Mouse (Mus musculus): ENCODE measurements around the gene Ncan. TPM values are rescaled to one million over a fixed set of nuclear protein-coding genes. Genes with fewer than 3 reads are reported as not detected.

Ncan gene
- 47.2 and 52.4 TPM in 2 replicates for polyA plus RNA-seq (2014; fragmentation: Nextera tagmentation; extraction: Ambion mirVana)

- Histone ChIP-seq H3K27me3 (ENCODE audit: control insufficient read depth, insufficient read depth, low read length) (peaks cover 5% of the 10 kb centered on the region; the same call in 1 of the 2 replicates), H3K9me3 (ENCODE audit: control insufficient read depth, low read length) (no peaks in the 10 kb centered on the region), H3K4me2 (peak within 1 kb of the TSS; percentile 80), H3K36me3 (ENCODE audit: control insufficient read depth, insufficient read depth, low read length) (no peaks in the 10 kb centered on the region), H3K4me3 (ENCODE audit: low read depth, low read length) (peak within 1 kb of the TSS; percentile 53), H3K4me1 (ENCODE audit: control insufficient read depth, insufficient read depth, low read length) (peaks cover 11% of the 10 kb centered on the region; the same call in 1 of the 2 replicates), H3K9ac (ENCODE audit: low read length) (peak within 1 kb of the TSS; percentile 81), H3K27ac (ENCODE audit: low read depth, low read length) (peak within 1 kb of the TSS; percentile 80)
- WGBS: 1% methylated on average over 19 of the region's 19 CpGs
- DNase-seq (ENCODE audit: low spot score, missing footprints) (peak; percentile 98), ATAC-seq (ENCODE audit: low FRiP score) (peak; percentile 79)
Measured at GRCm38 (mm10) chr8:70120667-70121066, at the start of gene Ncan. TSS of gene Ncan (minus strand) at chr8:70120873.

DNA sequence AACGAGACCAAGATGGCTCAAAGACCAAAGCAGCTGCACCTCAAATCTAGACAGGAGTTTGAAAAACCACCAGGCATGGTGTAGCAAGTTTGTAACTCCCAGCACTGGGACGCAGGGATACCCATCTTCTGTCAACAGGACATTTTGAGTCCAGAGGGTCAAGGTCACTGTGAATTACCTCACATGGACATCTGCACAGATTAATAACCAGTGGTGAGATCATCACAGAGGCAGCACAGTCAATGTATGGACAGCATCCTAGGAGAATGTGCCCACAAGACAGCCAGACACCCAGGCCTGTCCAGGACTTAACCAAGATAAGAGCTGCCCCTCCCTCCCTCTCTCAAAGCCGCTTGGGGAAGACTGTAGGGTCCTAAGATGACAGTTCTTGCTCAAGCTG is 49.4 kb upstream of the Ncan start:
- H3K36me3 ChIP-seq (ENCODE audit: control insufficient read depth, insufficient read depth, low read length): no peaks in the 10 kb centered on the region
- DNase-seq (ENCODE audit: low spot score, missing footprints): no peak
- 83% methylated on average over 3 of the region's 3 CpGs for whole genome bisulfite sequencing
- no peak overlapping the region for H3K27ac ChIP-seq (ENCODE audit: low read depth, low read length)
- no peak overlapping the region for H3K4me3 ChIP-seq (ENCODE audit: low read depth, low read length)
- peaks cover 10% of the 10 kb centered on the region; the same call in 1 of the 2 replicates for H3K27me3 ChIP-seq (ENCODE audit: control insufficient read depth, insufficient read depth, low read length)
- H3K9me3 ChIP-seq (ENCODE audit: control insufficient read depth, low read length): no peaks in the 10 kb centered on the region
- H3K4me1 ChIP-seq (ENCODE audit: control insufficient read depth, insufficient read depth, low read length): peaks cover 12% of the 10 kb centered on the region; the same call in 1 of the 2 replicates
- H3K4me2 ChIP-seq: no peak overlapping the region
- no peak overlapping the region for H3K9ac ChIP-seq (ENCODE audit: low read length)
- no peak for ATAC-seq (ENCODE audit: low FRiP score)

DNA sequence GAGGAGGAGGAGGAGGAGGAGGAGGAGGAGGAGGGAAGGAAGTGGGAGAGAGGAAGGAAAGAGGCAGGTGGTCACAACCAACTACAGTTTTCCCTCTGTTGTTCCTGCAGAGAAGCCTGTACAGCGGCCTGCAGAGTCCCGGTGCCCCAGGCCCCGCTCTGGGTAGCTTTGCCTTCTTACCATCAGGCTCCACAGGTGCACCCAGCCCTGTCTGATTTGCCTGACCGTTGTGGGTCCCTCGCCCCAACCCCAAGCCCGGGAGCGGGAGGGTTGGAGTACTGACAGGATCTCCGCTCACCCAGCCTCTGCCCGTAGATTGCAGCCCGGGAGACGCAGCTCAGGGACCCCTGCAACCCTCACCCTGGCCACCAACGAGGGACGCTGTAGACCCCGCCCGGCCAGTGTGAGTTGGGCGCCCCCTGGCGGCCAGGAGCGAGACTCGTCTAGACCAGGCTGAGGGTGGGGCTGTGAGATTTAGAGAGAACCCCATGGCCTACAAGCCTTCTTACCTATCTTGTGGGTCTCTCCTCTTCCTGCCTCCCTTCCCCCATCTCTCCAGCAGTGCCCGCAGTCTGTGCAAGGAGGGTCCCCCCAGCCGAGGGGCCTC is 45.9 kb upstream of the Ncan start:
- H3K27me3 ChIP-seq (ENCODE audit: control insufficient read depth, insufficient read depth, low read length): peaks cover 12% of the 10 kb centered on the region; the same call in 1 of the 2 replicates
- H3K9ac ChIP-seq (ENCODE audit: low read length): peak overlapping the region; percentile 31; the same call in 1 of the 2 replicates
- peak; percentile 99 for DNase-seq (ENCODE audit: low spot score, missing footprints)
- under 1% methylated on average over 21 of the region's 21 CpGs for WGBS
- H3K4me3 ChIP-seq (ENCODE audit: low read depth, low read length): 0 out of 2 replicates have a peak overlapping the region, but pooled peaks have one; percentile 20
- peak; percentile 93 for ATAC-seq (ENCODE audit: low FRiP score)
- H3K9me3 ChIP-seq (ENCODE audit: control insufficient read depth, low read length): no peaks in the 10 kb centered on the region
- H3K4me2 ChIP-seq: peak overlapping the region; percentile 45
- H3K36me3 ChIP-seq (ENCODE audit: control insufficient read depth, insufficient read depth, low read length): no peaks in the 10 kb centered on the region
- 0 out of 2 replicates have a peak, but pooled peaks cover 2% of the 10 kb centered on the region for H3K4me1 ChIP-seq (ENCODE audit: control insufficient read depth, insufficient read depth, low read length)
- H3K27ac ChIP-seq (ENCODE audit: low read depth, low read length): no peak overlapping the region

GRCm38 (mm10) chr8:70163316-70163715 is 42.6 kb upstream of the Ncan start:
- H3K4me3 ChIP-seq (ENCODE audit: low read depth, low read length): no peak overlapping the region
- peaks cover 12% of the 10 kb centered on the region; the same call in 1 of the 2 replicates for H3K27me3 ChIP-seq (ENCODE audit: control insufficient read depth, insufficient read depth, low read length)
- no peak overlapping the region for H3K4me2 ChIP-seq
- H3K4me1 ChIP-seq (ENCODE audit: control insufficient read depth, insufficient read depth, low read length): 0 out of 2 replicates have a peak, but pooled peaks cover 2% of the 10 kb centered on the region
- H3K36me3 ChIP-seq (ENCODE audit: control insufficient read depth, insufficient read depth, low read length): no peaks in the 10 kb centered on the region
- H3K9me3 ChIP-seq (ENCODE audit: control insufficient read depth, low read length): no peaks in the 10 kb centered on the region
- no peak for DNase-seq (ENCODE audit: low spot score, missing footprints)
- H3K27ac ChIP-seq (ENCODE audit: low read depth, low read length): no peak overlapping the region
- H3K9ac ChIP-seq (ENCODE audit: low read length): no peak overlapping the region
- ATAC-seq (ENCODE audit: low FRiP score): no peak
- WGBS: 84% methylated on average over 3 of the region's 3 CpGs

GRCm38 (mm10) chr8:70160015-70160414 is 39.3 kb upstream of the Ncan start:
- Histone ChIP-seq H3K9me3 (ENCODE audit: control insufficient read depth, low read length) (no peaks in the 10 kb centered on the region), H3K27me3 (ENCODE audit: control insufficient read depth, insufficient read depth, low read length) (peaks cover under 1% of the 10 kb centered on the region; the same call in 1 of the 2 replicates), H3K4me3 (ENCODE audit: low read depth, low read length) (no peak overlapping the region), H3K4me2 (no peak overlapping the region), H3K4me1 (ENCODE audit: control insufficient read depth, insufficient read depth, low read length) (no peaks in the 10 kb centered on the region), H3K27ac (ENCODE audit: low read depth, low read length) (no peak overlapping the region), H3K9ac (ENCODE audit: low read length) (no peak overlapping the region), H3K36me3 (ENCODE audit: control insufficient read depth, insufficient read depth, low read length) (no peaks in the 10 kb centered on the region)
- ATAC-seq (ENCODE audit: low FRiP score) (no peak), DNase-seq (ENCODE audit: low spot score, missing footprints) (no peak)
- WGBS: 72% methylated on average over 13 of the region's 13 CpGs

DNA sequence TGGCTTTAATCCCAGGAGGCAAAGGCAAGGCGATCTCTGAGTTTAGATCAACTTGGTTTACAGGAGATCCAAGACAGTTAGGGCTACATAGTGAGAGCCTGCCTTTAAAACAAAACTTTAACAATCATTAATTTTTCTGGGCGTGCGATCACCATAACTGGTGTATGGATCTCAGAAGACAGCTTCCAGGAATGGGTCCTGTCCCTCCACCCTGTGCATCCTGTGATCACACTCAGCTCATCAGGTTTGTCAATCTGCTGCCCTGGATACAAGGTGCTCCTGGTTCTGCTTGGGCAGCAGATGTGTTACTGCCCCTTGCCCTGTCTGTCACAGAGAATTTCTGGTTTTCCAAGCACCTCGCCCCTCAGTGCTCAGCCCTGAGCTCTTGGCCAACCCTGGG is 38.5 kb upstream of the Ncan start:
- Histone ChIP-seq H3K36me3 (ENCODE audit: control insufficient read depth, insufficient read depth, low read length) (no peaks in the 10 kb centered on the region), H3K4me3 (ENCODE audit: low read depth, low read length) (no peak overlapping the region)

GRCm38 (mm10) chr8:70158069-70158853 is 37.6 kb upstream of the Ncan start:
- H3K27me3 ChIP-seq (ENCODE audit: control insufficient read depth, insufficient read depth, low read length): no peaks in the 10 kb centered on the region
- no peaks in the 10 kb centered on the region for H3K36me3 ChIP-seq (ENCODE audit: control insufficient read depth, insufficient read depth, low read length)
- H3K9me3 ChIP-seq (ENCODE audit: control insufficient read depth, low read length): no peaks in the 10 kb centered on the region
- H3K9ac ChIP-seq (ENCODE audit: low read length): peak overlapping the region; percentile 71
- 12% methylated on average over 40 of the region's 40 CpGs for WGBS
- no peaks in the 10 kb centered on the region for H3K4me1 ChIP-seq (ENCODE audit: control insufficient read depth, insufficient read depth, low read length)
- H3K27ac ChIP-seq (ENCODE audit: low read depth, low read length): no peak overlapping the region
- peak overlapping the region; percentile 78 for H3K4me2 ChIP-seq
- peak; percentile 99 for DNase-seq (ENCODE audit: low spot score, missing footprints)
- H3K4me3 ChIP-seq (ENCODE audit: low read depth, low read length): peak overlapping the region; percentile 46
- peak; percentile 95 for ATAC-seq (ENCODE audit: low FRiP score)

More for the DNA sequence above, 38.5 kb upstream of the Ncan start:
- DNase-seq (ENCODE audit: low spot score, missing footprints) (peak; percentile 59), ATAC-seq (ENCODE audit: low FRiP score) (no peak)
- no peaks in the 10 kb centered on the region for H3K4me1 ChIP-seq (ENCODE audit: control insufficient read depth, insufficient read depth, low read length)
- no peak overlapping the region for H3K4me2 ChIP-seq
- no peaks in the 10 kb centered on the region for H3K27me3 ChIP-seq (ENCODE audit: control insufficient read depth, insufficient read depth, low read length)
- no peak overlapping the region for H3K27ac ChIP-seq (ENCODE audit: low read depth, low read length)
- H3K9me3 ChIP-seq (ENCODE audit: control insufficient read depth, low read length): no peaks in the 10 kb centered on the region
- 84% methylated on average over 4 of the region's 4 CpGs for WGBS
- H3K9ac ChIP-seq (ENCODE audit: low read length): no peak overlapping the region

DNA sequence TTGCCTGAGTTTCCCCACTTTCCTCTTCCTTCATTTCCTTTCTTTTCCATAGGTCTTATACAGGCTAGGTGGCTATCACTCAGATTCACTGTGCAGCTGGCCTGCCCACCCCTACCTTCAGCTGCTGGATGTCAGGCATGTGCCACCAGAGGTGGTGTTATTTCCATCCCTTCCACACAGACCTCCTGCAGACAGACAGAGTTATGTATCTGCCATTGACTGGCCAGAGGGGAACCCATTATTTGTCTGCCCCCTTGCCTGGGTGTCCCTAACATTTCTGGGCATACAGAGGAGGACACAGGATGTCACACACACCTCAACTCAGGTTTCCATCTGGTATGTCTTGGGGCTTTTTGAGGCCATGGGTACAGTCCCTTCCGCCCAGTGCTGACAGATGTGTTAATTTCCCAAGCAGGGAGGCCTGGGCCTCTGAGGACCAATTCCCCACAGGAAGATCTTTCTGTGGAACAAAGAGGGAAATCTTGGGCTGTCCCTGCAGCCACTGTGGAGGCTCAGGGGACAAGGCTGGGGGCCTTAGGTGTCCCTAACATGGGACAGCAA is 36.6 kb upstream of the Ncan start:
- Histone ChIP-seq H3K4me2 (no peak overlapping the region), H3K27me3 (ENCODE audit: control insufficient read depth, insufficient read depth, low read length) (no peaks in the 10 kb centered on the region), H3K4me3 (ENCODE audit: low read depth, low read length) (no peak overlapping the region), H3K9me3 (ENCODE audit: control insufficient read depth, low read length) (no peaks in the 10 kb centered on the region), H3K9ac (ENCODE audit: low read length) (no peak overlapping the region), H3K4me1 (ENCODE audit: control insufficient read depth, insufficient read depth, low read length) (peaks cover 3% of the 10 kb centered on the region), H3K36me3 (ENCODE audit: control insufficient read depth, insufficient read depth, low read length) (no peaks in the 10 kb centered on the region), H3K27ac (ENCODE audit: low read depth, low read length) (0 out of 2 replicates have a peak overlapping the region, but pooled peaks have one; percentile 14)
- 88% methylated on average over 1 of the region's 1 CpGs for WGBS
- ATAC-seq (ENCODE audit: low FRiP score) (no peak), DNase-seq (ENCODE audit: low spot score, missing footprints) (peak; percentile 53)

All from midbrain, embryonic 11.5 days (tissue).